Mouse (Mus musculus) kidney, adult 9 months (tissue): ENCODE measurements around the gene Scarb2.

Source experiments
- DNase-seq: peaks from one replicate; pipeline ENCODE4 v3.0.0; 2022

Gene Scarb2

DNA sequence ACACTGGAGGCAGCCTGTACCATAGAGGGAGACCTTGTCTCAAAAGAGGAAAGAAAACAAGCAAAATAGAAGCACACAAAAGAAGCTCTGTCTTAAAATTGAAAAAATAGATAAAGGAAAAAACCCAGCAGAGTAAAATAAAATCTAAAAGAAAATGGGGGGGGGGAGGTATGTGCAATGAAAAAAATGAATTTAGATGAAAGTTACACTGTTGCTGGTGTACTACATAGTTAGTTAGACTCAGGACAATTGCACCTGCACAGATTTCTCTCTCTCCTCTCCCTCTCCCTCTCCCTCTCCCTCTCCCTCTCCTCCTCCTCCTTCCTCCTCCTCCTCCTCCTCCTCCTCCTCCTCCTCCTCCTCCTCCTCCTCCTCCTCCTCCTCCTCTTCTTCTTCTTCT, at the start of gene Scarb2:
TSS of gene Scarb2 (minus strand) at position 101 of the 400 bp plus-strand sequence.
- no peak for DNase-seq

DNA sequence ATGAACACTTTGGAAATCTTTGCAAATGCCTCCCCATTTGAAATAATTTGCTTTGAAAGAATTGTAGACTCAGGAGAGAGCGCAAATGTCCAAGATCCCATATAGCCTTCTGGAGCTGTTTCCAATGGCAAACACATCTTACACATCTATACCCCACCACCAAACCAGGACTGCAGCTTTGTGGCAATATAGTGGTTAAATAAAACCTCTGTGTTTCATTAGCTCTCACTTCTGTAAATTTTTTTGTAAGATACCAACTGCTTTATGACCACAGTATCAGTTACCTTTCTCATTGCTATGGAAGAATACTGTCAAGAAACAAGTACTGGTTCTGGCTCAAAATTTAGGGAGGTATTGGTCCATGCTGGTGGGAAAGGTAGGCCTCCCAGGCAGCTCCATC, 49.3 kb upstream of the Scarb2 start:
- DNase-seq: no peak

DNA sequence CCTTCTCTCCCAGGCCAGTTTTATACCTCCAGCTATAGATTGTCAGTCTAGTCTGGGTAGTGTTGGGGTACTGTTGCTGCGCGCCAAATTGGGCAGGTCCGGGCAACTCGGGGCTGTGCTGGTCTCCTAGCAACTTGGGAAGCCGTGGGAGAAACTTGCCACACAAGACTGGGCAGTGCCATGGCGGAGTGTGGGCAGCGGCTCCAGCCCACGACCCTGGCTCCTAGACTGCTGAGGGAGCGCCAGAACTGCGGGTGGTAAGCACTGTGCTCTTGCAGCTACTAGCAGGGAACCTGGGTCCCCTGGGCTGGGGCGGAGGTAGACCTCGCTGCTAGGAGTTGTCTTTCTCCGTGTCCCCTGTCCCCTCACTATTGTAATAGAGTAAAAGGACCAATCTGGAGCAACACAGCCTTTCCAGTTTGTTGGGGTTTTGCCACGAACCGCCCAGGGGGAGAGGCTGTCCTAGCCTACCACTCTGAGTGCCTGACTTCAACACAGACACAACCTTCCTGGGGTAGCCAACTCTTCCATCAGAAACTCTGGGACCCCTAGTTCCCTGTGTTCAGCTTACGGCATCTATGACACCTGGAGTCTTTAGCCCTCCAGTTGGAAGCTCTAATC, 48.4 kb upstream of the Scarb2 start, which contains the start of gene Fam47e:
TSS of gene Fam47e (plus strand) at position 179 of the 621 bp plus-strand sequence.
- DNase-seq: no peak

DNA sequence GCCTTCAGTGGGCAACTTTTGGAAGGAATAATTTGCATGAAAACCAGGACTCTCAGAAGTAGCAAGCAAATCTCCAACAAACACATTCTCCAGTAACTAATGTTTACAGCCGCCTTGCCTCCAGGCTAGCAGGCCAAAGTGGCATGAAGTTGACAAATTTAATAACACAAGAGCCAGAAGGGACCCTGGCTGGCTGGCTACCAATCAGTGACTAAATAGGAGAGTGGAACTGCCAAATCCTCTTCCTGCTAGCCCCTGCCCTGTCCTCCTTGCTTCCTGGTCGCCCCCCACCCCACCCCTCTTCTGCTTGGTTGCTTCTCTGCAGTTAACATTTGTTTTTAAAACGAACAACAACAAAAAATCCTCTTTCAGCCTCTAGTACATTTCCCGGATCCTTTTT, 47.8 kb upstream of the Scarb2 start:
- DNase-seq: no peak

DNA sequence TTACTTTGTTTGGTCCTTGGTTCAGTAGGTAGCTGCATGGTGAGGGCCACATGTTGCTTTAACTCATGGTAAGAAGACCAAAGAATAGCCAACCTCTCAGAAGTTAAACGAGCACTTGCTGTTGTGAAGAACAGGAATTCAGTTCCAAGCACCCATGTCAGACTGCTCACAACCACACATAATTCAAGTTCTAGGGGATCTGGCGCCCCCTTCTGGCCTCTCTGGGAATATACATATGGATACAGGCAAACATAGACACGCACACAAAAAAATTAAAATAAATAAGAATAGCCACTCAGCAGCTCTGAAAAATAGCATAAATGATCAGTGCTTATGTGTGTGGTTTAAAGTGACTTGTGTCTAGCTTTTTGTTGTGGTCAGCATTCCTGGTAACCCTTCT, 47.3 kb upstream of the Scarb2 start:
- peak; percentile 24 for DNase-seq

DNA sequence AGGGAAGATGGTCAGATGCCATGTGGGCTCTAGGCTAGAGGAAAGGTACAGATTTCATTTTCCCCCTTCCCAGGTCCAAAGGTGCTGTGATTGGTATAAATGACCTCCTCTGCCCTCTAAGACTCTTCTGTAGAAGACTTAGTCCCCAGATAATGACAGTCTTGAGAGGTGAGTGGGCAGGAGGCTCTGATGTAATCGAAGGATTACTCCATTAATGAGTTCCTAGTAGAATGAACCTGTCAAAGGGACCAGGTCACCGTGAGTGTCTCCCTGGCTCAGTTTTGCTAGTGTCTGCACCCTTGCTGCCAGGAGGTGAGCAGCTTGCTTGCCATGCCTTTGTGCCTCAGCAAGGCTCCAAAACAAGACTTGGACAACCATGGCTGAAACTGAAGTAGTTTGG, 46.0 kb upstream of the Scarb2 start:
- DNase-seq: no peak

DNA sequence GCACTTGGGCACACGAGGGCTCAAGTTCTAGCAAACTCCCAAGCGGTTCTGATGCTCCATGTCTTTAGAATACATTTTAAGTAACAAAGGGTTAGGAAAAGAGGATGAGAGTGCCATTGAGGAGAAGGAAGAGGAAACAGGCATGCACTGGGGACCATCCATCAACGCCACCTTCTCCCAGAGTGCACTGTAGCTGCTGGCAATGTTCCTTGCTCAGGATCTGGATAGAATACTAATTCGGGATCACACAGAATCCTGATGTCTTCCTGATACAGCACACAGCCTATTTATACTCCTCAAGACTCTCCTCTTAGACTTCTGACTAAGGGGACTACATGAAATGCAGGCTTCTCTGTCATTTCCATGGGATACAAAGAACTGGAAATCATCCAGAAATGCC, 33.1 kb upstream of the Scarb2 start:
- DNase-seq: no peak

DNA sequence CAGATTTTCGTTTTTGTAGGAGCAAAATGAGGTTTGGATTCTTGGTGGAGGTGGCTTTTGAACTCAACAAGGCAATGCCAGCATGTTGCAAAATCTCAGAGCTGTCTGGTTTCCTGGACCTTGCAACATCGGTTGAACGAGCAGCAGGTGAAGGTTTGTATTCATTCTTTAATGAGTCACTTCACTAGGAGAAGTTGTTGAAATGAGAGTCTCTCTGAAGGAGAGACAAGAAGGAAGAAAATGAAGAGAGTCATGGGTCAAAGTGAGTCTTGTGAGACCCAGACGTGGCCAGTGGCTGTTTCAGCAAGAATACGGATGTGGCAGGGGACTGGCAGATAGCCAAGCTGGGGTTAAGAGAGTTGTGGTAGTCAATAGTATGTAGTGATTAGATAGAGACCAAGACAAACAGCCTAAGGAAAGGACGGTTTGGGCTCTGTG, 18.2 kb upstream of the Scarb2 start:
- peak; percentile 67 for DNase-seq

DNA sequence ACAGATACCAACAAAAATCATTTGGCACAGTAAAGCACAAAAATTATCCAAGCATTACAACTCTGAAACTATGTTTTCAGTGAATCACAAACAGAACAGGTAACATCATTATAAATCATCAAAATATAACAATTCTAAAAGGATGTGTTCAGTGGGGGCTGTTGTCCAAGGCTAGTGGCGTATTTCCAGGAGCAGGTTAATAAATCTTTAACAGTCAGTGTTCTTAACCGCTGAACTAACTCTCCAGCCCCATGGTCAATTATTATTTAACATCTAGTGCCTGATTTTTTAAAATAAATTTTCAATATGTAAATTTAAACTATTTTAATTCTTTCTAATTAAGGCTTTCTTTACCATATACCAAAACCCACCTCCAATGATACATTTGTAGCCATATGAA, 14.5 kb upstream of the Scarb2 start:
- peak; percentile 56 for DNase-seq

DNA sequence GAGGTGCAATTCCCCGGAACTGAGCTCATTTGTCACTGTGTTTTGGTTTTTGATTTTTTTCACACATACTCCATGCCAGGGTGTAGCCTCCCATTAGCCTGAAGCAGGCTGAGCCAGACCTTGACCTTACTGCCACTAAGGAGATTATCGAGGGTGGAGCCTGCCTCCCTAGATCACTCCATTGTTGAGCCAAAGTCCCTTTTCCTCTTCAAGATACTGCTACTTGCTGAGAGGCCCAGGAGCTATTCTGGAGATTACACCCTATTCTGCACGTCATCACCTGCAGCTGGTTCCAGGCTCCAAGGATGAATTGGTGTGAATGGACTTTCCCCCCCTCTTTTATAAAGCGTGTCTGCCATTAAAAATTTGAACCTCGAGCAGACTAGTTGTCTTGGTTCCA, 5.4 kb upstream of the Scarb2 start:
- DNase-seq: no peak

DNA sequence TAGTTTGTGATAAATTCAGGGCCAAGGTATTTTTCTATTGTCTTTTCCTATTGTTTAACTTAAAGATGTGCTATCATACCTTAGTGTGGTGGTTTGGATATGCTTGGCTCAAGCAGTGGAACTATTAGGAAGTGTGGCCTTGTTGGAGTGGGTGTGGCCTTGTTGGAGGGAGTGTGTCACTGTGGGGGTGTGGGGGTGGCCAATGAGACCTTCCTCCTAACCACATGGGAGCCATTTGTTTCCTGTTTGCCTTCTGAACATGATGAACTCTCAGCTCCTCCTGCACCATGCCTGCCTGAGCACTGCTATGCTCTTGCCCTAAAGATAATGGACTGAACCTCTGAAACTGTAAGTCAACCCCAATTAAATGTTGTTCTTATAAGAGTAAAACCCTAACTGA, 4.6 kb upstream of the Scarb2 start:
- DNase-seq: no peak

DNA sequence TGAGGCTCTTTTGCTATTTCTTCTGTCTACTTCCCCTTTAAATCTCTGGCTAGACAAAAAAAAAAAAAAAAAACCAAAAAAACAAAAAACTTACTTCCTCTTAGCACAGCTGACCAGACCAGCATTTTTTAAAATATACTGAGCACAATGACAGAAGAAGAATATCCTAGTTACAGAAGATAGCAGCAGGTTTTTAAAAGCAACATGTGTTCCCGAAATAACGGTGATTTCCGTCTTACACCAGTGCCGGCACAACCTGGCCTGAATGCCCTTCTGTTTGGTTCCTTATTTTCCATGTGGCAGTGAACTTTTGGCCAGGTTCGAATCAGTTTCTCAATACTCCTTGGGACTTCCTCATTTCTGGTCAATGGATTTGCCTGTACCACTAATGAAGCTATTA, 2.2 kb upstream of the Scarb2 start:
- DNase-seq: no peak

DNA sequence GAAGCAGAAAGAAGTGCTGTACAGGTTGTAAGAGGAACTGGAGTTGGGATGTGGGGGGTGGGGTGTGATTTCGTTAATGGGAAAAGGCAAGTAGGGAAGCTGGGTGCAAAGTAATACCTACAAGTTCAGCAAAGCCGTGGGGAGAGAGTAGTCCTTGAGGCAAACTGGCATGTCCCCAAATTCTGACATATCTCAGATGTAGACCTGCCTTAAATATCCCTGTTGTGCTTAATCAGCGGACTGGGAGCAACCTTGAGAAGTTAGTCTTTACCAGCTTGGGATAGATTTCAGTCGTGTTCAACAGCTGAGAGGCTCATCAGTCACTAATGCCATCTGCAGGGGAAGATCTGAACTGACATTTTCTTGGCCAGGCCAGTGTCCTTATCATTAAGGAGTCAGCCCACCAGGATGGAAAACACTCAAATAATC, 318 bp downstream of the Scarb2 start:
- peak; percentile 66 for DNase-seq

DNA sequence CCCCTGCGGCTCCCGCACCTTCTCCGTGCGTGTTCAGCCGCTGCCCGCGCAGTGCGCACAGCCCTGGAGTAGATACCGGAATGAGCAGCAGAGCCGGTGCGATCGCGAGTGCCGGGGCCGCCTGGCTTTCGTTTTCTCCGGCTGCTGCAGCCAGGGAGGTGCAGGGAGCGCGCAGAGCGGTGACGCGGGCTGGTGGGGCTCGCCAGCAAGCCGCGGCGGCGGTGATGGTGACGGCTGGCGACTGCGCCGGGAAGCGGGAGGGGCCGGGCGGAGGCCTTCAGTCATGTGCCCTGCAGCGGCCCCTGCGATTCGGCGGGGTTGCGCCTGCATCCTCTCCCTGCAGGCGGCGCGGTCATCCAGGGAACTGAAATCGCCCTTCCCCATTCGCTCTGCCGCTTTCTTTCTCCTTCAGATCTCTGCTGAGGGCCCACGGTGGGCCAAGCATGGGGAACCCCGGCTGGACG, 1.2 kb downstream of the Scarb2 start:
- DNase-seq: peak; percentile 96

DNA sequence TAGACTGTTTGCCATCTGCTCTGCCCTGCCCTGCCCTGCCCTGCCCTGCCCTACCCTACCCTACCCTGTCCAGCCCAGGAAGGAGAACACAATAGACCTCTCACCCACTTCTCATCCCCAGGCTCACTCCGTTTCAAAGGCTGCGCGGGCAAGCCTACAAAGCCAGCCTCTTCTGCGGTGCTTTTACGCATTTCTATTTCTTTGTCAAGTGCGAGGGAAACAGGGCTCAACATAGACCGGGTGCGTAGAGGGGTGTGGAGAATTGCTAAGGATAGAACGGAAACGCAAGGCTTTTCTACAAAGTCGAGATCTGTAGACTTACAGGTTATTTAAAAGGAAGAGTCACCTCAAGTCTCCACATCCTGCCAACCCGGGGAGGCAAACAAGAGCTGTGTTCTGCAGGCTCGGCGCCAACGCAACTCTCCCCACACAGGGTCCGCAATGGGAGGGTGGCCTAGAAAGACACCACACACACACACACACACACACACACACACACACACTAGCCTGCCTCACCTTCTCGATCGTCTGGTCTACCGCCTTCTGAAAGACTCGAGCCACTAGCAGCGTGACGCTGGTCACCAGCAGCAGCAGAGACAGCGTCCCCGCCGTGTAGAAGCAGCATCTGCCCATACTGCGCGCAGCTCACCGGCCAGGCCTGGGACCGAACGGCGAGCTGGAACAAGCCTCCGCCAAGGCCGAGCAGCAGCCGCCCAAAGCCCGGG, 1.8 kb downstream of the Scarb2 start:
- DNase-seq: peak; percentile 50

DNA sequence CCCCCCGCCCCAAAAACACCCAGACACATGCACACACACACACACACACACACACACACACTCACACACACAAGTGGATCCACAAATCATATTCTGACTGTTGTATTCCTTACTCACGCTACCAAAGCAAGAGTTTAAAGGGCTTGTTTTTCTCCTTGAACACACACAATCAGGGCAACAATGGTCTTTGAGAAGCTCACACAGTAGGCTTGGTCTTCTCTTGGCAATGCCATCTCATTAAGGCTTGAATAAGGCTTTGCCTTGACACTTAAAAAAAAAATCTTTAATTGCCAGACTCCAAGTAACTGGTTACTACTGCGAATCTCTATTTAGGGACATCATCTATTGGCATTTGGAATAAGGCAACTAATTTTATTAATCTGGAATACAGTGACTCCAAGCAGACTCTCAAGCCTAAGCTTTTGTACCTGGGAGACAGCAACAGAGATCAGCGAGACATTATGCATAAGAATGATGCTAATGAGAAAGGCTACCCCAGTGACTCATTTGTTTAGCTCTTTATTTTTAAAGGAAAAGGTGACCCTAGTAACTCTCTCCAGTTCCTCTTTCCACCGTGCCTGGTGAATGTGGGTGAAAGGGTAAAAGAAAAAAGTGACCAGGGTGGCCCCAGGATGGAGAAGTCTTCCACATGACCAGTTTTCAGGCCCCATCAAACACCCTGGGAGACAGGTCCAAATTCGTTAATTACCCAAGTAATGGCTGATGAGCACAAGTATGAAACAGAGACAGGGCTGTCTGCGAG, 2.6 kb downstream of the Scarb2 start:
- DNase-seq: no peak

DNA sequence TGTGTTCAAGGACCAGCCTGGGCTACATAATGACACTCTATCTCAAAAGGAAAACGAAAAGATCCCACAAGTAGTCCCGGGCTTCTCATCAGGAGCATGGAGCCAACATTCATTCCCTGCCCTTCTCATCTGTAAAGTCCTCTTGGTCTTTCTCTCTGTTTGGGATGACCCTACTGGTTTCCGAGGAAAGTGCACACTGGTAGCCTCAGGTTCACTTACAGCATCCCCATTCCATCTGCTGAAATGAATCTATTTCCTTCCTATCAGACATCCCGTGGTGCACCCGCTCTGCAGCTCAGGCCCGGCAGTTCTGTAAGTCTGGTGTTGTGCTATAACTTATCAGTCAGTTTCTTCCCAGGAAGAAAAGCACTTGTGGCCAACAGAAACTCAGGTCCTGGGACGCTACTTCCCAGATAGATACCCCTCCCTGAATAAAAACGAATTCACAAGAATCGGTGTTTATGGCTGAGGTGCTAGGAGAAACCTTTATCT, 3.2 kb downstream of the Scarb2 start:
- DNase-seq: no peak

DNA sequence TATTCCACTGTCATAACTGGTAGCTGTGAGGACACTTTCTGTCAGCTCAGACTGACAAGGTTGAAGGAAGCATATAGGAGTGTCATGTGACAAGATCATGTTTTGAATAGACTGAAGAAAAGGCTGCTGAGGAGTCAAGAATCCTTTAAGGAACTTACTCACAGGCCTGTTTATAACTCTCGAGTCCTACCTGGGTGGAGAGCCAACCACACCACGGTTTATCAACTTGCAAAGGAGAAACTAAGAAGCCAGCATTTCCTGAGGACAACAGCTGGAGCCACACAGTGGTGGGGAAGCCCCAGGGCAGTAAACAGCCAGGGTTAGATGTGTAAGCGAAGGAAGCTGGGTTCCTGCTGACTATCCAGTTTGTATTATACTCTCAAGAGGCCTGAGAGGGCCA, 7.3 kb downstream of the Scarb2 start:
- no peak for DNase-seq

DNA sequence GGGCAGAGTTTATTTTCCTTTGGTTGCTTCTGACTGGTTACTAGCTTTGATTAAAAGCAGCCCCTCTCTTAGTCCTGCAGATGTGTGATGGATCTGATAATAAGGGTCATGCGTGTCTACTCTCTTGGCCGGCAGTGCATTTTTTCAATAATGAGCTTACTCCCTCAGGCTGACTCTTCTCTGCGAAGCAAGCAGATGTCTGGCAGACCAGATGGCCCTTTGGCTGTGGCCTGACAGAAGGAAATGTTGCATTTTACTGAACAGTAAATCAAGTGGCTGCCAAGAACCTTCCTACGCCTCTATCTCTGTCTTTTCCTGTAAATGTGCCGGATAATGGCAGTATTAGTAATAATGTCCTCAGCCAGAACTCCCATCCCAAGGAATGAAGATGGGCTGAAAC, 8.0 kb downstream of the Scarb2 start:
- peak; percentile 50 for DNase-seq

DNA sequence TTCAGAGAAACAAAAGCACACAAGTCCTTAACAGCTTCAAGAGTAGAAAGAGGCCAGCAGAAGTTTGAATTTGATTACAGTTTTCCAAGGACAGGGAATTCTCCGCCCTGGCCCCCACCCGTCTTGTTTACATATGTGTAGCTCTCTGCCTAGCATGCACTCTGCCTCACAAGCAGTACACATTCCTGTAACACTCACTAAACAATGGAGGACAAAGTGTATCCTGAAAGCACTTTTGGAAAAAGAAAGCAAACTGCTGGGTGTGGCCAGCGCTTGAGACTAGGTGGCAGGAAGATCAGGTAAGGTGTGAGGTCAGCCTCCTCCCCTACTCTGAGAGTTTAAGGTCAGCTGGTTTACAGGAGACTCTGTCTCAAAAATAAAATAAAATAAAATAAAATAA, 8.4 kb downstream of the Scarb2 start:
- no peak for DNase-seq

DNA sequence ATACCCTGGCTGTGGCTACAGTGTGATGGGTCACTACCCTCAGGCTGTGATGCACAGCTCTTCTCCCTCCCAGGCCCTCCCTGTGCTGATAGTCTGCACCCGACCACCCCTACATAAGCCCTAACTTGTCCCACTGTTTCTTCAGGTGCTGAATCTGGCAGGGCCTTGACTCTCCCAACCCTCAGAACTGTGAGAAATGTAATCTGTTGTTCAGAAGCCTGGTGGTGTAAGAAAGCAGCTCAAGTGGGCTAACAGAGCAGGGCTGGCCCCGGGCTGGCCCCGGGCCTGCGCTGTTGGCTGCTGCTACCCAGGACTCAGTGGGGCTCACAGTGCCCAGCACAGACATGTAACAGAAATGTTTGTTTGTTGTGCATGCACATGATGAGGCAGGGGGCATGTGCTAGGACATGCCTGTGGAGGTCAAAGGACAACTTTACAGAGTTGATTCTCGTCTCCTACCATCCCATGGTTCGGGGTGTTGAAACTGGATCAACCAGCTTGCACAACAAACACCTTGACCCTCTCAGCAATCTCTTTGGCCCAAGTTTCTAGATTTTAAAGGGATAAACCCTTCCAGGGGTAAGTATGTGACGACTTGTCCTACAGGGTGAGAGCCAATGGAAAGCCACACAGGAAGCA, 10.7 kb downstream of the Scarb2 start:
- DNase-seq: no peak

DNA sequence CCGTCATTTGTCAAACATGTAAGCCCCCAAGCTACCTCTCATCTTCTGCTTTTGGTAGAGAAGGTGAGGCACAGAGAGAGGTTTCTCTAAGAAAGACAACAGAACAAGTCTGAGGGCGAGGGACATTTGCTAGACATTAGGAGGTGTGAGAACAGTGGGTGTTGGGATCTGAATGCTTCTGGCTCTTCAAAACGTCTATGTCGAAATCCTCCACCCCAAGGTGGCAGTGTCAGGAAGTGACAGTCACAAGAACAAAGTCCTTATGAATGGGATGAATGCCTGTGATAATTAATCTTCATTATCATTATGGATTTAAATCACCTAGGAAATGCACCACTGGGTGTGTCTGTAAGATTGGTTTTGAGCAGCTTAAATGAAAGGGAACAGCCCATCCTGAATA, 11.3 kb downstream of the Scarb2 start:
- DNase-seq: no peak

DNA sequence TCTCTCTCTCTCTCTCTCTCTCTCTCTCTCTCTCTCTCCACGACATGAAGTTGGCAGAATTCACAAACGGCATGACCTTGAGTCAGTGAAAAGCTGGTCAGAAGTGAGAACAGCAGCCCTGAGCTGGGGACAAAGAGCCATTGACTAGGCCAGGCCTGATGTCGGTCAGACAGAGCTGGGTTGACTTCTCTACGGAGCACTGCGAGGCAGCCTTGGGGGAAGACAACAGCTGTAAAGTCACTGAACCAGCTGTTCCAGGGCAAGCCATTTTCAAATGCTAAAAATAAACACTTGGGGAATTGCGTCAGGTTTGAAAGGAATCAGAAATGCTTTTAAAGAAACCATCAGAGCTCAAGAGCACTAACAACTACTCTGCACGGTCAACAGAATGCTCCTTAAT, 13.2 kb downstream of the Scarb2 start:
- peak; percentile 33 for DNase-seq
